Mouse (Mus musculus): ENCODE measurements around the gene Marcksl1. TPM values are rescaled to one million over a fixed set of nuclear protein-coding genes. Genes with fewer than 3 reads are reported as not detected.
"Not testable (repeated sequence)": the region's sequence is repeated elsewhere in the genome, so short reads cannot be mapped to it uniquely, and the experiment has no call there.

The Marcksl1 gene
- total RNA-seq, 1 experiment from 2014 or later = 68.3 TPM

DNA sequence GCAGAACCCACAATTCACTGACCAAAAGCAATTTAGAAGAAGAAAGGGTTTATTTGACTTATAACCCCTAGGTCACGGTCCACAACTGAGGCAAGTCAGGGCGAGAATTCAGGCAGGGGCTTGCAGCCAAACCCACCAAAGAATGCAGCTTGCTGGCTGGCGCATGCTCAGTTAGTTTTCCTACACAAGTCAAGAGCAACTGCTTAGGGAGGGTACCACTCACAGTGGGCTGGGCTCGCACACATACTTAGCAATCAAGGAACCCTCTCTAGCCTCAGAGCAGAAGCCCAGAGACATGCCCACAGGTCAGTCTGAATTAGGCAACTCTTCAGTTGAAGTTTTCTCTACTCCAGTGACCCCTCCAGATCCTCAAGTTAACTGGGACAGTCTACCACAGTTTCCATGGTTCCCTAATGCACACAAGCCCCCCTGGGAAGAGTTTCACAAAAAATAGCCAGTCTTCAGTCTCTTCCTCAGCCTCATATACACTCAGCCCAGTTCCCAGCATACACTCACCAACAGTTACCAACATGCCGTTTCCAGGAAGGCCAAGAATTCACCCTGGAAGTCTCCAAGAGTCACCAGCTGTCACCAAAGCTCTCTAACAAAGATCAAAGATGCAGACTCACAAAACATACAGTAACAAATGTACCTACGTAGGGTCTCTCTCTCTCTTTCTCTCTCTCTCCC lies 2.5 kb upstream of the Marcksl1 start:
- DNase-seq = no peak

DNA sequence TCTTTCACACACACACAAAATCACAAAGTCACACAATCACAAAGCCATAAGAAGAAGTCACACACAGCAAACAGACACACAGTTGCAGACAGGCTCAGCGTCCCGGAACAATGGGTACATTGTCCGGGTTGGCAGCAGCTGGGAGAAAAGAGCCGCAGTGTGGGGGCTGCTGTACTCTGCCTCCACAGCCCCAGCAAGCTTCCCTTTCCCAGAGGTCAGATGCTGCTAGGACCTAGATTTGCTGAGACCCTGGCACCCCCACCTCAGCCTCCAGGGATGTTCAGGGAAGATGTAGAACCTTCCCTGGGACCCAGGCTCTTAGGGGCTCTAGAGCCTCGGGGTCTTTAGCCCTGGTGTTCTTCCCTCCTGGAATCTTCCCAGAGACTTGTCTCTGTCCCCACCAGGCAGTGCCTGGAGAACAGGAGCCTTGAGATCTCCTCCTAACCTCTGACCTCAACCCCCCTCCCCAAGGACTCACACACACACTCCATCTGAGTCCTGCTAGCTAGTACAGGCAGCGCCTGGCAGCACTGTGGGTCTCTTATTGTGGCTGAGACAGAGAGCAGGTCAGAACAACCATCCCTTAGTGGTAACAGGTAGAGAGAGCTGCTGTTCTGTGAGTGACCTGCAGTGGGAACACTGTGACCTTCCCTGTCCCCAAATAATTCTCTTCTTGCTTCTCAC lies 1.8 kb upstream of the Marcksl1 start:
- no peak for DNase-seq

GRCm38 (mm10) chr4:129513891-129514290 lies 510 bp downstream of the Marcksl1 start:
- no peak for DNase-seq

DNA sequence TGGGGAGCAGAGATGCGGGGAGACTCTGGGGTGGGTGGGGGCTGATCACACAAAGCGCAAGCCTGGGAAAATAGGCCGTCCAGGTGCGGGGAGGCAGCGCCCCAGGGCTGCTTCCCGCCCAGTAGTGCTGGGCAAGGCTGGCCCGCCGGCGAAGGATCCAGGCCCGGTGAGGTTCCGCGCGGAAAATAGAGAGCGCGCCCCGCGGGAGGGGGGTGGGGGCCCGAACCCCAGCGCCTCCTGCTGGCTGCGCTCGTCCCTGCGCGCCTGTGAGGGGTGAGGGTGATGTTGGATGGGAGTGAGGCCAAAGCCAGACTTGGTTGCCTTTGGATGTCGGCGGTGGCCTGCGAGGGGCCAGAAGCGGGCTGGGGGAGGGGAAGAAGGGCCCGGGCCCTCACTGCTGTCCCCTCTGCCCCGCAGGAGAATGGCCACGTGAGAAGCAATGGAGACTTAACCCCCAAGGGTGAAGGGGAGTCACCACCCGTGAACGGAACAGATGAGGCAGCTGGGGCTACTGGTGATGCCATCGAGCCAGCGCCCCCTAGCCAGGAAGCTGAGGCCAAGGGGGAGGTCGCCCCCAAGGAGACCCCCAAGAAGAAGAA lies 1.0 kb downstream of the Marcksl1 start:
- DNase-seq = peak; percentile 76

DNA sequence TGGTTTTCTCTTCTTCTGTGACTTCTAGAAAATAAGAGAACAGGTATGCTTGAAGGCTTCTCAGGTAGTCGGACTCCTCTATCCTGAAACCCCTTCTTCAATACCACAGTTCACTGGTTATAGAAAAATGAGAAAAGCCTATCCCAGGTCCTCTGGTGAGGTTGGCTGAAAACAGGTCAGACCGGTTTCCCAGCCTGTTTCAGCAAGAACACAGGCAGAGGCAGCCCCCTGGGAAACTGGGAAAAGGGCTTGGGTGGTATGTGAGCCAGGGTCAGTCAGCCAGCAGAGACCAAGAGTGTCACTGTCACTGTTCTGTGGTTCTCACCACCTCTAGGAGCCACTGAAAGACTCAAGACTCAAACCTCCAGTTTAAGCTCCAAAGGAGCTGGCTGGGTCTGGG lies 3.5 kb downstream of the Marcksl1 start:
- no peak for DNase-seq

- DNase-seq = no peak
These were observed 5.1 kb downstream of the Marcksl1 start for GRCm38 (mm10) chr4:129518519-129518918.

GRCm38 (mm10) chr4:129525338-129525737 lies 12.0 kb downstream of the Marcksl1 start:
- no peak for DNase-seq

DNA sequence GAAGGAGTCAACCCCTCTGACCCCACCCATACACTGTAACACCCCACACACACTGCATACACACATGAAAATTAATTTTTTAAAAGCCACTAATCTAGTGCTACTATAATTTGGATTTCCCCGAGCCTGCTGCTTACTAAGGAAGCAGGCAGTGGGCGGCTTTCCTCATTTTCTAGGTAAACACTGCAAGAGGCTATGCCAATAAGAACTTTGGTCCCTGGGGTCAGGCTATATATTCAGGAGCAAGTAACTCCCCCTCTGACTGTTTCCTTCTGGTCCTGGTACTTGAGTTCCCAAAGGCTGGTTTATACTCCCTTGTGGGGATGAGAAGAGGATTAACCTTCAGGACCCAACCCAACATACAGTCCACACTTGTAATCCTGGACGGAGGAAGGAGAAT lies 12.5 kb downstream of the Marcksl1 start:
- no peak for DNase-seq

DNA sequence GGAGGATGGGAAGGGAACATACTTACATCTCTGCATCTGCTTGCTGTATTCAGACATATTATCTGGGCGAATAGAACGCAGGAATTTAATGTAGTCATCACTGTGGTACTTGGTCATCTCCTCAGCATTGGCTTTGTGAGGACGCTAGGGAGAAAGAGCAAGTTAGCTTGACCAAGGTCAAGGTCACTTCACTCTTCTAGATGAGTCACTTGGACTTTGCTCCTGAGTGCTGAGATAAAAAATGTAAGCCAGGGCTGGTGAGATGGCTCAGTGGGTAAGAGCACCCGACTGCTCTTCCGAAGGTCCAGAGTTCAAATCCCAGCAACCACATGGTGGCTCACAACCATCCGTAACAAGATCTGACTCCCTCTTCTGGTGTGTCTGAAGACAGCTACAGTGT lies 15.5 kb downstream of the Marcksl1 start:
- DNase-seq = not testable (repeated sequence)

DNA sequence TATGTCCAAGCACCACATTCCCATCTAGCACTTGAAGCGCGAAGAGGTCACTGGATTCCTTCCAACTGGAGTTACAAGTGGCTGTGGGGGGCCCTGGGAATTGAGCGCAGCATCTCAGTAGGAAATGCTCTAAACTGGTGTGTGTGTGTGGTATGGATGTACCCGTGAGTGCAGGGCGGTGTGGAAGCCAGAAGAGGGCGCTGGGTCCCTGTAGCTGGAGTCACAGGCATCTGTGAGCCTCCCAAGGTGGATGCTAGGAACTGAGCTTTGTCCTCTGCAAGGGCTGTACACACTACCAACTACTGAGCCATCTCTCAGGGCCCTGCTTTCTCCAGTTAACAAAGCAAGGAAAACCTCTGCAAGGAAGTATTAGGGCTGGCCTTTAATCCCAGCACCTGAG lies 26.6 kb downstream of the Marcksl1 start:
- DNase-seq = peak; percentile 19

GRCm38 (mm10) chr4:129541868-129542591 lies 28.6 kb downstream of the Marcksl1 start:
- DNase-seq = no peak

DNA sequence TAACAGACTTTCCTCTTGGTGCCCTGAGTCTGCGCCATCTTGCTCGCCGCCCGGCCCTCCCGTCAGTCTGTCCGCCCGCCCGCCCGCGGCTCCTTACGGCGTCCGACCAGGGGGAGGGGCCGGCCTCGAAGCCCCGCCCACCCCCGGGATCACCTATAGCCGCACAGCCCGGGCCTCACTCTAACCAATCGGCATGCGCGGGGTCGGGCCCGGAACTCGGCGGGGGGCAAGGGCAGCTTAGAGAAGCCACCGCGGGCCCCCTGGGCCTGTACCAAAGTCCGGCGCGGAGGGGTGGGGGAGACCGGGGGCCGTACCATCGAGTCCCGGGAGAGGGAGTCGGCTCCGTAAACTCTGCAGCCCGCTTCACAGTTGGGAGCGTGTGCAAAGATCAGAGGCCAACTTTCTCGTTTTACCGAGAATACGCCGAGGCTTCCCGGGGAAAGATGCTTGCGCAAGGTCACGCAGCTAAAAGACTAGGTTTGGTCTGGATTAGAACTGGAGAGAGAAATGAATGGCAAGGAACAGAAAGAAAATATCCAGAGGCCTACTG lies 29.3 kb downstream of the Marcksl1 start, which contains the start of gene Hdac1:
Gene Hdac1 (minus strand): TSS at position 122 of the 550 bp plus-strand sequence.
- DNase-seq = peak; percentile 99

DNA sequence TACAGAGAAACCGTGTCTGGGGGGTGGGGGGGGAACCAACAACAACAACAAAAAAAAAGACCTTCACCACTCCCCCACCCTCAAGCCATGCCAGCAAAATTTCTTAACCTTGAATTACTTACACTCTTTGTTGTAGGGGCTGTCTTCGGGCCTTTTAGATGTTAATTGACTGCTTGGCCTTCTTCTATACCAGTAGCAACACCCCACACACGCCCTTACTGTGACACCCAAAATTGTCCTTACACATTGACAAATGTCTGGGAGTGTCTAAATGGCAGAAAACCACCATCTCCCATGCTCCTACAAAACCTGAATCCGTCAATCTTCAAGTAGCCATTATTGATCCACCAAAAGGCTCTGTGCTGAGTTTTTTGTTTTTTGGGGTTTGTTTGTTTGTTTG lies 30.7 kb downstream of the Marcksl1 start:
- no peak for DNase-seq

- DNase-seq = not testable (repeated sequence)
These were observed 34.2 kb downstream of the Marcksl1 start for GRCm38 (mm10) chr4:129547631-129548030.

GRCm38 (mm10) chr4:129549306-129549705 lies 35.9 kb downstream of the Marcksl1 start:
- no peak for DNase-seq

- DNase-seq = no peak
These were observed 36.9 kb downstream of the Marcksl1 start for GRCm38 (mm10) chr4:129550295-129550694.

DNA sequence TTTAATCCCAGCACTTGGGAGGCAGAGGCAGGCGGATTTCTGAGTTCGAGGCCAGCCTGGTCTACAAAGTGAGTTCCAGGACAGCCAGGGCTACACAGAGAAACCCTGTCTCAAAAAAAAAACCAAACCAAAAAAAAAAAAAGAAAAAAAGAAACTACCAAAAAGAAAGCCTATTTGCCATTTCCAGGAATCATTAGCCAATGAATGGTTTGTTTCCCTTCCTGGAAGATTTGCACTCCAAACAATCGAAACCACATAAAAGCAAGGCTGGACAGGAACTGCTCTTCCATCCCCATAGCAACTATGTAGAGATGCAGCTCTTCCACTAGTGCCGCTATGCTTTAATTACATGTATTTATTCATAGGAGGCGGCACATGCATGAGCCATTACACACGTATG lies 41.1 kb downstream of the Marcksl1 start:
- not testable (repeated sequence) for DNase-seq

DNA sequence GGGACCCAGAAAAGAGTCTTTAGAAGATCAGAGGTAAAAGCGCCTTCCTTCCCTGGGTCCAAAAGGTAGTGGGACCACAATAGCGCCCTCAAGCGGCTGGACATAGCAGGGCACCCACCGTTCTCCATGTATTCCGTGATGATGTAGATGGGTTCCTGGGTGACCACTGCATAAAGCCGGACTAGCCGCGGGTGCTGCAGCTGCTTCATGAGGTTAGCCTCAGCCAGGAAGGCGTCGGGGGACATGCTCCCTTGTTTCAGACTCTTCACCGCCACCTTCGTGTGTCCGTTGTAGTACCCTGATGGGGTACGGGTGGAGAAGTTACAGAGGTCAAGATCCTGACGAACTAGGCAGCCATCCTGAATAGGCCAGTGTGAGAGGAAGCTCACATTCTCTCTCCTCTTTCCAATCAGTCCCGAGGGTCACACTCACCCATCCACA lies 42.1 kb downstream of the Marcksl1 start:
- DNase-seq = peak; percentile 75

DNA sequence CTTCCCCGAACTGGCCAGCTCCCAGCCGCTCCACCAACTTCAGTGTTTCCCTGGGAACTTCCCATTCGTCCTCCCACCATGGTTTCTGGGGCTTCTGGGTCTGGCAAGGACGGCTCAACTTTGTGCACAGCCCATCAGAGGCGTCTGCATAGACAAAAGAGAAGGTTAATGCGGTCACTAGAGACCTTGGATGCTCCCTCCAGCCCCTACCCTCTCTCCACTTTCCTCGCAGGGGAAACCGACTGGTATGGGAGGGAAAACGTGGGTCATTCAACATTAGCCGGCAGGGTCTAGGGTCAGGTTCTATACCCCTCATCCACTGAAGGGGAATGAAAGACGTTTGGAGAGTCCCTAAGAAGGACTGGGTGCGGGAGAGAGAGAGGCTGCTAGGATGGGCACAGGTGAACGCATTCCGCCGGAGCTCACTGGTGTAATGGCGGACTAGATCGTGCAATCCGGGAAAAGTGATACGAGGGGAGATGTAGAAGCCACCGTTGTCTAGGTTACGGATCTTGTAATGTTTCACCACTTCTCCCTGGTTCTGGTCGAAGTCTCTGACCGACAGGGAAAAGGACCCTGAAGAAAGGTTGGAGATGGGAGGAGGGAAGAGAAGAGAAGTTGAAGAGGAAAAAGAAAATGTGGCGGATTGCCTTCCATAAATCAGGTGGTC lies 42.6 kb downstream of the Marcksl1 start:
- peak; percentile 11 for DNase-seq

- peak; percentile 96 for DNase-seq
These were observed 43.3 kb downstream of the Marcksl1 start for GRCm38 (mm10) chr4:129556532-129557223.

- no peak for DNase-seq
These were observed 44.0 kb downstream of the Marcksl1 start for GRCm38 (mm10) chr4:129557256-129557808.
